Mouse (Mus musculus) gastrocnemius, postnatal 25 days (tissue): ENCODE results near the gene Fgf7. TPM values are rescaled to one million over a fixed set of nuclear protein-coding genes. Genes with fewer than 3 reads are reported as not detected.

Experiments used
- DNase-seq: peaks from one replicate; pipeline ENCODE4 v3.0.0; 2022
- long read RNA-seq, 2 experiments: library from polyadenylated mRNA; stranded (forward); transcript quantifications; one replicate each; pipeline ENCODE4 v2.0.0; 2021
- total RNA-seq, 2 experiments: library from RNA; stranded (reverse); gene quantifications; 1 replicate in 1 of 2; 2 replicates in 1 of 2; pipeline ENCODE4 v1.2.3; 2021

Gene Fgf7
- total RNA-seq: 1 to 10 TPM; 2.9 to 3.3 TPM
- long read RNA-seq, experiment 1, partial matches to known transcripts: 0 of 1 reads
- long read RNA-seq, experiment 1, other reads (novel, unspliced or antisense): 0 of 1 reads
- long read RNA-seq, experiment 2, partial matches to known transcripts: 0 of 2 reads
- long read RNA-seq, experiment 2, other reads (novel, unspliced or antisense): 1 of 2 reads

GRCm38 (mm10) chr2:126034379-126035005 lies at the start of gene Fgf7:
TSS of gene Fgf7 (plus strand) at chr2:126034658.
- DNase-seq: no peak

- DNase-seq: no peak
Measured at GRCm38 (mm10) chr2:126002291-126002690, 32.2 kb upstream of the Fgf7 start.

GRCm38 (mm10) chr2:126006088-126006487 lies 28.4 kb upstream of the Fgf7 start:
- DNase-seq: no peak

- no peak for DNase-seq
Measured at GRCm38 (mm10) chr2:126006742-126007141, 27.7 kb upstream of the Fgf7 start.

GRCm38 (mm10) chr2:126014989-126015710 lies 19.3 kb upstream of the Fgf7 start:
- DNase-seq: no peak

GRCm38 (mm10) chr2:126015763-126016473 lies 18.5 kb upstream of the Fgf7 start:
- DNase-seq: no peak

- no peak for DNase-seq
Measured at GRCm38 (mm10) chr2:126031186-126031900, 3.1 kb upstream of the Fgf7 start.

GRCm38 (mm10) chr2:126033114-126033972 lies 1.1 kb upstream of the Fgf7 start:
- DNase-seq: no peak

- DNase-seq: no peak
Measured at GRCm38 (mm10) chr2:126035013-126035770, 734 bp downstream of the Fgf7 start.

- DNase-seq: no peak
Measured at GRCm38 (mm10) chr2:126036121-126036520, 1.7 kb downstream of the Fgf7 start.

GRCm38 (mm10) chr2:126038221-126039000 lies 4.0 kb downstream of the Fgf7 start:
- DNase-seq: no peak

- peak; percentile 56 for DNase-seq
Measured at GRCm38 (mm10) chr2:126039414-126039891, 5.0 kb downstream of the Fgf7 start.

- DNase-seq: no peak
Measured at GRCm38 (mm10) chr2:126040651-126041050, 6.2 kb downstream of the Fgf7 start.

GRCm38 (mm10) chr2:126041237-126041636 lies 6.8 kb downstream of the Fgf7 start:
- DNase-seq: no peak

GRCm38 (mm10) chr2:126042674-126043073 lies 8.2 kb downstream of the Fgf7 start:
- DNase-seq: no peak

GRCm38 (mm10) chr2:126045621-126046020 lies 11.2 kb downstream of the Fgf7 start:
- DNase-seq: no peak

- no peak for DNase-seq
Measured at GRCm38 (mm10) chr2:126052749-126053557, 18.5 kb downstream of the Fgf7 start.

- no peak for DNase-seq
Measured at GRCm38 (mm10) chr2:126053657-126054056, 19.2 kb downstream of the Fgf7 start.
